Mouse (Mus musculus) liver, embryonic 14.5 days (tissue): ENCODE measurements at regions not wholly inside any gene's neighbourhood (a gene's known extent, or its start where the extent isn't known, plus 50 kb on each side); places are given as distances from the start of the nearest gene placed in this dataset.

ENCODE experiments used
- ATAC-seq: fragments of 200-750 bp; cut with Nextera tagmentation; 2 replicates; pipeline ENCODE4 v1.8.0; 2017; ENCODE audit warnings: moderate number of reproducible peaks, mild to moderate bottlenecking, moderate library complexity; ENCODE audit not compliant: insufficient read depth
- DNase-seq, 3 experiments: peaks; one replicate each; pipeline ENCODE4 v3.0.0-alpha.2; 2012 to 2013; ENCODE audit warnings: low read depth in 3 of 3, low spot score in 3 of 3
- H3K27ac ChIP-seq: fragments of 300-500 bp; sonication (generic); 2 replicates; pipeline ENCODE4 v1.5.1; 2014; ENCODE audit warnings: moderate library complexity, mild to moderate bottlenecking, control low read depth, inconsistent platforms
- H3K27me3 ChIP-seq: fragments of 300-500 bp; sonication (generic); 2 replicates; pipeline ENCODE4 v1.6.1; 2014; ENCODE audit warnings: mild to moderate bottlenecking, low read length, moderate library complexity; ENCODE audit not compliant: control insufficient read depth, insufficient read depth
- H3K36me3 ChIP-seq: fragments of 300-500 bp; sonication (generic); replicated peaks from 2 replicates; pipeline ENCODE4 v1.6.1; 2014; ENCODE audit warnings: low read depth; ENCODE audit not compliant: control insufficient read depth, insufficient read depth
- H3K4me1 ChIP-seq, 2 experiments: fragments of 200-500 bp in 1 of 2; fragments of 300-500 bp in 1 of 2; sonication (generic) in 1 of 2; replicated peaks; 2 replicates each; pipeline ENCODE4 v1.6.1; 2012 to 2014; ENCODE audit warnings: antibody characterized with exemption in 1 of 2, inconsistent platforms in 1 of 2, low read length in 1 of 2; ENCODE audit not compliant: control insufficient read depth in 2 of 2, insufficient read depth in 2 of 2
- H3K4me2 ChIP-seq: fragments of 300-500 bp; sonication (generic); 2 replicates; pipeline ENCODE4 v1.6.1; 2014; ENCODE audit warnings: low read depth, mild to moderate bottlenecking, control low read depth, moderate library complexity
- H3K4me3 ChIP-seq, 2 experiments: fragments of 200-500 bp in 1 of 2; fragments of 300-500 bp in 1 of 2; sonication (generic) in 1 of 2; 2 replicates each; pipeline ENCODE4 v1.5.1; 2012 to 2014; ENCODE audit warnings: low read depth in 2 of 2, low read length in 2 of 2, mild to moderate bottlenecking in 2 of 2, control low read depth in 1 of 2, inconsistent platforms in 1 of 2, moderate library complexity in 1 of 2; ENCODE audit not compliant: insufficient read depth in 1 of 2
- H3K9ac ChIP-seq: fragments of 300-500 bp; sonication (generic); replicated peaks from 2 replicates; pipeline ENCODE4 v1.6.1; 2014; ENCODE audit warnings: mild to moderate bottlenecking, control low read depth, moderate library complexity
- H3K9me3 ChIP-seq: fragments of 300-500 bp; sonication (generic); 2 replicates; pipeline ENCODE4 v1.6.1; 2016; ENCODE audit warnings: low read length, mixed read lengths; ENCODE audit not compliant: control insufficient read depth
- CTCF ChIP-seq: IDR thresholded peaks from 2 replicates; pipeline ENCODE4 v1.5.1; 2016; ENCODE audit warnings: antibody characterized with exemption, low read depth, control low read depth
- EP300 ChIP-seq: IDR thresholded peaks from 2 replicates; pipeline ENCODE4 v1.6.1; 2016; ENCODE audit warnings: antibody characterized with exemption, low read depth
- WGBS: fragments of 180-500 bp; shearing (Covaris S2); extraction: QIAGEN DNeasy Blood & Tissue Kit; methylation state at CpG from one replicate; pipeline ENCODE4 v1.1.7; 2014; ENCODE audit not compliant: insufficient replicate concordance; 5-methylcytosine and 5-hydroxymethylcytosine counted together

DNA sequence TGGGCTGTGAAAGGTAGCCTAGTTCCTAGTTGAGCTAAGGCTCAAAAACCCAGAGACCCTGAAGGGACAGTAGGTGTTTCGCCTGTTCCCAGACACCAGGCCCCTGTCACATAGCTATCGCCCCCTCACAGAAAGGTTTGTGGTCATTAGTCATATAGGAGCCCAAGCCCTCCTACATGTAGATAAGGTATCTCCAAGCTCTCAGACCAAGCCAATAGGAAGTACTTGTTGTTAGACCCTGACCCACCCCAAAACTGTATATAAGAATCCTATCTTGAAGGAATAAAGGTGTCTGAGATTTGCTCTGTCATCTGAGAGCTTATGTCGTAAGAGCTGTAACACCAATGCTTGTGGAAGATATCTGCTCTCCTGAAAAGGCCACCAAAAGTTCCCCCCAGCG lies 174.8 kb downstream of the Phlda1 start:
- H3K4me2 ChIP-seq: no peak overlapping the region
- H3K9me3 ChIP-seq: no peaks in the 10 kb centered on the region
- ATAC-seq (no peak), DNase-seq (no peak)
- no peak overlapping the region for H3K9ac ChIP-seq
- 26% methylated on average over 4 of the region's 4 CpGs for WGBS
- no peak for TF ChIP-seq CTCF
- no peak for TF ChIP-seq EP300
- no peak overlapping the region for H3K4me3 ChIP-seq
- no peak overlapping the region for H3K27ac ChIP-seq
- no peaks in the 10 kb centered on the region for H3K36me3 ChIP-seq
- H3K4me1 ChIP-seq: peaks cover 0 to 6% of the 10 kb centered on the region in 2 experiments; a peak in 2 of 4 replicates
- no peaks in the 10 kb centered on the region for H3K27me3 ChIP-seq

DNA sequence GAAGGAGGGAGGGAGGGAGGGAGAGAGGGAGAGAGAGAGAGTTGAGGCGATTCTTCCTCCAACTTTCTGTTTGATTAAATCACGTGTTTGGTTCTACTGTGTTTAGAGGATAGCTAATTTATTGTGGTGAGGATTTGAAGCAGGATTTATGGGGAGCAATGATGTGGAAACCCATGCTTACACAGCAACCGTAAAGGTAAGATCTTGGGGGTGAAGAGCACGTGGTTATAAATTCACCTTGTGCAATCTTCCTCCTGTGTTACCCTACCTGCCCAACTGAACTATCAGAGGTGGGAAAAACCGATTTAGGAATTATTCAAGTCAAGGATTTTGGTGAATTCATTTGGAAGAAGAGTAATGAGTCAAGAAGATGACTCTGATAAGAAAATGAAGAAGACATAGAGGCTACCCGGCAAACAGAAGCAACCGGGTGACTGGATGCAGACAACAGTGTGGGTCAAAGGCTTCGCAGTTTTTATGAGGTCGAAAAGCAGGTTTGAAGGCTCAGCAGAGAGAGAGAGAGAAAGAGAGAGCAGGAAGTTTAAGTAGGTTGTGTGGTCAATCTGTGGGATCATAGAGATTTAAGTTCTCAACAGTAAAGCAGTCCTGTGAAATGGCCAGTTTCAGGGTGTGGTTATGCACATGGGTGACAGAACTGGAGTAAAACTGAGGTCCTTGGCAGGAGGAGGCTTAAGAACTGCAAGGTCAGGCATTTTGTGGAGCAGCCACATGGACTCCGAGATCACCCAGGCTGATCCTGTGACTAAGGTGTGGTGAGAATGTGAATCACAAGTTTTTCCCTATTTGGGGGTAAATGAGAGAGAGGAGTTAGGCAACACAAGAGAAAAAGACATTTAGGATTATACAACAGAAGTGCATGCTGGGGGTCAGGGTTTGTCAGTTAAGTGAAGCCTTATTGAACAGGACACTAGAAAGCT lies 178.6 kb downstream of the Phlda1 start:
- ATAC-seq (no peak), DNase-seq (no peak)
- H3K9me3 ChIP-seq: no peaks in the 10 kb centered on the region
- no peak overlapping the region for H3K27ac ChIP-seq
- H3K4me2 ChIP-seq: no peak overlapping the region
- no peak overlapping the region for H3K4me3 ChIP-seq
- H3K27me3 ChIP-seq: no peaks in the 10 kb centered on the region
- TF ChIP-seq CTCF (no peak), EP300 (no peak)
- no peaks in the 10 kb centered on the region for H3K4me1 ChIP-seq
- 54% methylated on average over 10 of the region's 10 CpGs for WGBS
- H3K36me3 ChIP-seq: no peaks in the 10 kb centered on the region
- no peak overlapping the region for H3K9ac ChIP-seq

DNA sequence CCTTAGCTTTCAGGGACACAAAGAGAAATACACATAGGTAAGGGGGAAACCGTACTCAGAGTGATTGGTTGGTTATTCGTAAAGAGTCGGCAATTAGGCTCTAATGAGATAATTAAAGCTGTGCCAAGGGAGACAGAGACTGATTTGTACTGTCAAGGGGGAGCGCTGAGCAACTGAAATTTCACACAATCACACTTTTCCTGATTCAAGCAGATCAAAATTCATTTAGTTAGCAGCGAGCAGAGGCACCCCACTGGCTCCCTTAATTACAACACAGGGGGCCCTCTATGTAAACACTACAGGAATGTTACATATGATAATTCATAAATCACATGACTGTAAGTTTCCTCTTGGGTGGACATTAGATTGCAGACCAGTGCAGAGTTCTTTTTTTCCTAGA lies 180.5 kb downstream of the Phlda1 start:
- 59% methylated on average over 5 of the region's 5 CpGs for WGBS
- H3K4me2 ChIP-seq: no peak overlapping the region
- H3K27ac ChIP-seq: no peak overlapping the region
- no peak for ATAC-seq
- H3K36me3 ChIP-seq: no peaks in the 10 kb centered on the region
- no peaks in the 10 kb centered on the region for H3K27me3 ChIP-seq
- no peak for TF ChIP-seq CTCF
- no peak for TF ChIP-seq EP300
- H3K4me3 ChIP-seq: no peak overlapping the region
- H3K9me3 ChIP-seq: no peaks in the 10 kb centered on the region
- H3K4me1 ChIP-seq: no peaks in the 10 kb centered on the region
- no peak for DNase-seq
- no peak overlapping the region for H3K9ac ChIP-seq

DNA sequence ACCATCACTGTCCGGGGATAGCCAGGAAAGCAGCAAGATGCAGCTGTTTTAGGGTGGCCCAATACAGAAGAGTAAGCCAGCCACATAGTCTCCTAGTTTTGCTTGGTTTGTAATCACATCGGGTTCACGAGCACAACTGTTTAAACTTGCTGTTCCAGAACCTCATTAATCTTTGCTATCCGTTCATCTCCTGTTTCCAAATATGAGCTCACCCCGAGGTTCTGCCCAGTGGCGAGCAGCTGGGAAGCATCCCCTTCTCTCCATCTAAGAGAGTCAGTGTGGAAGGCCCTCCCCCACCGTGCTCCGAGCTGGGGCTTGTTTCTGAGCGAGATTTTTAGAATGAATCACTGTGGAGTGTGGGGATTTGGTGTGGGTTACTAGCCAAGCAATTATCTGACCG lies 183.5 kb downstream of the Phlda1 start:
- H3K4me2 ChIP-seq: no peak overlapping the region
- no peaks in the 10 kb centered on the region for H3K36me3 ChIP-seq
- no peak overlapping the region for H3K4me3 ChIP-seq
- no peak for DNase-seq
- 61% methylated on average over 10 of the region's 10 CpGs for WGBS
- H3K27ac ChIP-seq: no peak overlapping the region
- TF ChIP-seq EP300: no peak
- TF ChIP-seq CTCF: no peak
- H3K9ac ChIP-seq: no peak overlapping the region
- H3K4me1 ChIP-seq: no peaks in the 10 kb centered on the region
- H3K27me3 ChIP-seq: no peaks in the 10 kb centered on the region
- ATAC-seq: no peak
- no peaks in the 10 kb centered on the region for H3K9me3 ChIP-seq

DNA sequence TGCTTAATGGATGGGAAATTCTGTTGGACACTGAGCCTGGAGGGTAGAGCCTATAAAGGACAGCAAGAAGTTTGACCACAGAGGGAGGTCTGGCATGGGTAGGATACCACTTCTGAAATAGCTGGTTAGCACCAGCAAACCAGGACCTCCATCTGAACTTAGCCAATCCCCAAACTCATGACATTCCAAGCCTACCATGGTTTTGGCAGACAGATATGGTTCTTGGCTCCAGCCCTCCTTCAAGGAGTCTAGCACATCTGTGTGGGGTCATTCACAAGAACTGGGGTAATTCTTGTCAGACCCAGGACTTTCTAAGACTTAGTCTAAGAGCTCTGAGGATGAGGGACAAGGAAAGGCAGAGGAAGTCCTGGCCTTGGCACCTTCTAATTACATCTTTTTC lies 187.7 kb downstream of the Phlda1 start:
- H3K4me3 ChIP-seq: no peak overlapping the region
- DNase-seq (no peak), ATAC-seq (no peak)
- no peaks in the 10 kb centered on the region for H3K9me3 ChIP-seq
- H3K36me3 ChIP-seq: no peaks in the 10 kb centered on the region
- no peak overlapping the region for H3K4me2 ChIP-seq
- H3K27me3 ChIP-seq: no peaks in the 10 kb centered on the region
- no peak overlapping the region for H3K9ac ChIP-seq
- no peaks in the 10 kb centered on the region; a peak in 1 of 4 replicates for H3K4me1 ChIP-seq
- H3K27ac ChIP-seq: no peak overlapping the region
- no peak for TF ChIP-seq EP300
- no peak for TF ChIP-seq CTCF
